Mouse (Mus musculus): ENCODE data around the gene Etfbkmt. TPM values are rescaled to one million over a fixed set of nuclear protein-coding genes. Genes with fewer than 3 reads are reported as not detected.
A peak's percentile ranks its signal among the peaks of the same experiment; 100 is the strongest.
"Not testable (repeated sequence)": the region's sequence is repeated elsewhere in the genome, so short reads cannot be mapped to it uniquely, and the experiment has no call there.

Gene Etfbkmt
- total and polyA plus RNA-seq, 2 experiments from 2014 or later = 5.3 to 5.7 TPM

GRCm38 (mm10) chr6:149167672-149168071, 28.0 kb downstream of the Etfbkmt start:
- TF ChIP-seq CTCF (IDR thresholded peaks at IDR 0.05) = no peak
- no peak overlapping the region for H3K27ac ChIP-seq (ENCODE audit: low read depth, low read length)
- H3K27me3 ChIP-seq (ENCODE audit: insufficient read depth, low read length) = no peaks in the 10 kb centered on the region
- H3K9me3 ChIP-seq (ENCODE audit: low read length) = no peaks in the 10 kb centered on the region
- DNase-seq (ENCODE audit: low spot score) = no peak
- 97% methylated on average over 1 of the region's 1 CpGs for WGBS
- peaks cover 18% of the 10 kb centered on the region for H3K36me3 ChIP-seq (ENCODE audit: insufficient read depth, low read length)
- no peak overlapping the region for H3K4me2 ChIP-seq (ENCODE audit: low read depth, low read length, poor library complexity, severe bottlenecking)
- no peak overlapping the region for H3K9ac ChIP-seq (replicated peaks; ENCODE audit: low read length, poor library complexity, severe bottlenecking)
- ATAC-seq (ENCODE audit: low FRiP score) = no peak
- H3K4me3 ChIP-seq (ENCODE audit: low read depth, low read length) = no peak overlapping the region
- no peaks in the 10 kb centered on the region for H3K4me1 ChIP-seq (ENCODE audit: insufficient read depth, low read length)

- no peaks in the 10 kb centered on the region for H3K27me3 ChIP-seq (ENCODE audit: insufficient read depth, low read length)
- ATAC-seq (ENCODE audit: low FRiP score) = no peak
- H3K4me3 ChIP-seq (ENCODE audit: low read depth, low read length) = no peak overlapping the region
- no peak for TF ChIP-seq CTCF (IDR thresholded peaks at IDR 0.05)
- no peak overlapping the region for H3K4me2 ChIP-seq (ENCODE audit: low read depth, low read length, poor library complexity, severe bottlenecking)
- 93% methylated on average over 2 of the region's 2 CpGs for WGBS
- peaks cover 18% of the 10 kb centered on the region for H3K36me3 ChIP-seq (ENCODE audit: insufficient read depth, low read length)
- no peak overlapping the region for H3K9ac ChIP-seq (replicated peaks; ENCODE audit: low read length, poor library complexity, severe bottlenecking)
- no peak for DNase-seq (ENCODE audit: low spot score)
- H3K4me1 ChIP-seq (ENCODE audit: insufficient read depth, low read length) = no peaks in the 10 kb centered on the region
- no peaks in the 10 kb centered on the region for H3K9me3 ChIP-seq (ENCODE audit: low read length)
- no peak overlapping the region for H3K27ac ChIP-seq (ENCODE audit: low read depth, low read length)
Observed at GRCm38 (mm10) chr6:149168436-149168835, 28.8 kb downstream of the Etfbkmt start.

GRCm38 (mm10) chr6:149169965-149170364, 30.3 kb downstream of the Etfbkmt start:
- H3K27ac ChIP-seq (ENCODE audit: low read depth, low read length); H3K9ac ChIP-seq (replicated peaks; ENCODE audit: low read length, poor library complexity, severe bottlenecking); H3K9me3 ChIP-seq (ENCODE audit: low read length); ATAC-seq (ENCODE audit: low FRiP score); H3K27me3 ChIP-seq (ENCODE audit: insufficient read depth, low read length); H3K4me3 ChIP-seq (ENCODE audit: low read depth, low read length); H3K4me2 ChIP-seq (ENCODE audit: low read depth, low read length, poor library complexity, severe bottlenecking); DNase-seq (ENCODE audit: low spot score); H3K4me1 ChIP-seq (ENCODE audit: insufficient read depth, low read length): not testable (repeated sequence)
- peaks cover 21% of the 10 kb centered on the region for H3K36me3 ChIP-seq (ENCODE audit: insufficient read depth, low read length)
- 91% methylated on average over 4 of the region's 4 CpGs for WGBS

- Histone ChIP-seq H3K9me3 (ENCODE audit: low read length) (0 out of 2 replicates have a peak, but pooled peaks cover 3% of the 10 kb centered on the region), H3K27me3 (ENCODE audit: insufficient read depth, low read length) (no peaks in the 10 kb centered on the region), H3K27ac (ENCODE audit: low read depth, low read length) (no peak overlapping the region), H3K4me1 (ENCODE audit: insufficient read depth, low read length) (no peaks in the 10 kb centered on the region), H3K4me2 (ENCODE audit: low read depth, low read length, poor library complexity, severe bottlenecking) (no peak overlapping the region), H3K36me3 (ENCODE audit: insufficient read depth, low read length) (peaks cover 16% of the 10 kb centered on the region), H3K4me3 (ENCODE audit: low read depth, low read length) (no peak overlapping the region), H3K9ac (replicated peaks; ENCODE audit: low read length, poor library complexity, severe bottlenecking) (no peak overlapping the region)
- ATAC-seq (ENCODE audit: low FRiP score) (no peak), DNase-seq (ENCODE audit: low spot score) (peak; percentile 11)
- 86% methylated on average over 4 of the region's 4 CpGs for WGBS
- no peak for TF ChIP-seq CTCF (IDR thresholded peaks at IDR 0.05)
Observed at GRCm38 (mm10) chr6:149173831-149174625, 34.4 kb downstream of the Etfbkmt start.

GRCm38 (mm10) chr6:149174932-149175570, 35.4 kb downstream of the Etfbkmt start:
- TF ChIP-seq CTCF (IDR thresholded peaks at IDR 0.05) = no peak
- Histone ChIP-seq H3K4me2 (ENCODE audit: low read depth, low read length, poor library complexity, severe bottlenecking) (no peak overlapping the region), H3K27ac (ENCODE audit: low read depth, low read length) (no peak overlapping the region), H3K36me3 (ENCODE audit: insufficient read depth, low read length) (peaks cover 20% of the 10 kb centered on the region), H3K9me3 (ENCODE audit: low read length) (0 out of 2 replicates have a peak, but pooled peaks cover 3% of the 10 kb centered on the region), H3K4me3 (ENCODE audit: low read depth, low read length) (no peak overlapping the region), H3K9ac (replicated peaks; ENCODE audit: low read length, poor library complexity, severe bottlenecking) (no peak overlapping the region), H3K4me1 (ENCODE audit: insufficient read depth, low read length) (no peaks in the 10 kb centered on the region), H3K27me3 (ENCODE audit: insufficient read depth, low read length) (no peaks in the 10 kb centered on the region)
- ATAC-seq (ENCODE audit: low FRiP score) = no peak
- 88% methylated on average over 3 of the region's 3 CpGs for WGBS
- peak; percentile 19 for DNase-seq (ENCODE audit: low spot score)

GRCm38 (mm10) chr6:149179064-149179463, 39.4 kb downstream of the Etfbkmt start:
- no peak overlapping the region for H3K4me2 ChIP-seq (ENCODE audit: low read depth, low read length, poor library complexity, severe bottlenecking)
- no peak overlapping the region for H3K9ac ChIP-seq (replicated peaks; ENCODE audit: low read length, poor library complexity, severe bottlenecking)
- no peaks in the 10 kb centered on the region for H3K27me3 ChIP-seq (ENCODE audit: insufficient read depth, low read length)
- H3K9me3 ChIP-seq (ENCODE audit: low read length) = 0 out of 2 replicates have a peak, but pooled peaks cover 3% of the 10 kb centered on the region
- peaks cover 31% of the 10 kb centered on the region for H3K36me3 ChIP-seq (ENCODE audit: insufficient read depth, low read length)
- DNase-seq (ENCODE audit: low spot score) (no peak), ATAC-seq (ENCODE audit: low FRiP score) (no peak)
- H3K4me1 ChIP-seq (ENCODE audit: insufficient read depth, low read length) = no peaks in the 10 kb centered on the region
- no peak overlapping the region for H3K27ac ChIP-seq (ENCODE audit: low read depth, low read length)
- H3K4me3 ChIP-seq (ENCODE audit: low read depth, low read length) = no peak overlapping the region
- no peak for TF ChIP-seq CTCF (IDR thresholded peaks at IDR 0.05)
